Mouse (Mus musculus): ENCODE results near the gene Vcan. TPM values are rescaled to one million over a fixed set of nuclear protein-coding genes. Genes with fewer than 3 reads are reported as not detected.

The Vcan gene
- polyA plus RNA-seq, 1 experiment from 2014 or later: 119 TPM

DNA sequence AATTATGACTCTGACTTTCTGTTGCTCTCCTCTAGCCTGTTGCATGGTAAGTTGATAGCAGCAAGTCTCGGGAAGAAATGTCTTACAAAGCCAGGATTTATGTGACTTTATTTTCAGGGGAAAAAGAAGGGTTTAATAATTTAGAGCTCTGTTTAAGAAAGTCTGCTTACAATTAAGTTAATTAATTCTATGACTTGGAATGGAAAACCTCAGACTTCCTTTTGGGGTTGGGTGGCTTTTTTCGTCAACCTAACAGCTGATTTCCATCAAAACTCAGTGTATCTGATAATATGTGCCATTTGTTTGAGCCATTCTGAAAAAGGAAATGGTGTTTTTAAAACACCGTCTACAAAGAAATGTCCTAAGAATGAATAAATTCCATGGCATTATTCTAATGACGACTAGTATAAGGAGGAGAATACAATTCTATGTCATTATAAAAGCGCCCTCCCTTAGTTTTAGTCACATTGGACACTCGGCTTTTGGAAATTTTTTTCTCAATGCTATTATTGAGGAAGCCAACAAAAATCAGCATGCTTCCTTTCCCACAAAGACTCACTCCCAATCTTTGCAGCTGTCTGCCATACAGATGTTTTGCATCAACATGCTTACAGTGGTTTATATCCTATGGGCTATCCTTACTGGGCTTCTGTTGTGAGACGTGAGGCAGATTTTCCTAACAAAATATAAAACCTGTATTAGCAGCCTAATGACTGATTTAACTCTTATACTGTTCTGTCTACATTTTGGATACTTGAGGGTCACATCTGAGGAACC lies 34.0 kb downstream of the Vcan start:
- Histone ChIP-seq H3K27ac (replicated peaks; ENCODE audit: low read depth, low read length) (no peak overlapping the region), H3K4me2 (ENCODE audit: low read depth, severe bottlenecking) (no peak overlapping the region), H3K36me3 (ENCODE audit: control insufficient read depth, insufficient read depth, low read length) (peaks cover 14% of the 10 kb centered on the region; the same call in 1 of the 2 replicates), H3K4me1 (ENCODE audit: control insufficient read depth, insufficient read depth, low read length) (no peaks in the 10 kb centered on the region), H3K9me3 (ENCODE audit: control insufficient read depth, low read length) (no peaks in the 10 kb centered on the region), H3K4me3 (ENCODE audit: low read depth, low read length) (no peak overlapping the region), H3K27me3 (ENCODE audit: control insufficient read depth, insufficient read depth, low read length) (no peaks in the 10 kb centered on the region), H3K9ac (ENCODE audit: low read length) (no peak overlapping the region)
- ATAC-seq (ENCODE audit: insufficient number of reproducible peaks, low FRiP score, low TSS enrichment, low read depth) (peak; percentile 68; the same call in 1 of the 2 replicates), DNase-seq (ENCODE audit: low spot score) (no peak)
- WGBS: 30% methylated on average over 7 of the region's 7 CpGs

- H3K36me3 ChIP-seq (ENCODE audit: control insufficient read depth, insufficient read depth, low read length): peaks cover 19% of the 10 kb centered on the region; the same call in 1 of the 2 replicates
- H3K27ac ChIP-seq (replicated peaks; ENCODE audit: low read depth, low read length): no peak overlapping the region
- 94% methylated on average over 4 of the region's 4 CpGs for WGBS
- no peak for DNase-seq (ENCODE audit: low spot score)
- no peak overlapping the region for H3K9ac ChIP-seq (ENCODE audit: low read length)
- no peaks in the 10 kb centered on the region for H3K9me3 ChIP-seq (ENCODE audit: control insufficient read depth, low read length)
- no peak for ATAC-seq (ENCODE audit: insufficient number of reproducible peaks, low FRiP score, low TSS enrichment, low read depth)
- H3K4me3 ChIP-seq (ENCODE audit: low read depth, low read length): no peak overlapping the region
- H3K4me2 ChIP-seq (ENCODE audit: low read depth, severe bottlenecking): no peak overlapping the region
- no peaks in the 10 kb centered on the region for H3K27me3 ChIP-seq (ENCODE audit: control insufficient read depth, insufficient read depth, low read length)
- H3K4me1 ChIP-seq (ENCODE audit: control insufficient read depth, insufficient read depth, low read length): no peaks in the 10 kb centered on the region
Measured at GRCm38 (mm10) chr13:89702395-89702794, 39.9 kb downstream of the Vcan start.

DNA sequence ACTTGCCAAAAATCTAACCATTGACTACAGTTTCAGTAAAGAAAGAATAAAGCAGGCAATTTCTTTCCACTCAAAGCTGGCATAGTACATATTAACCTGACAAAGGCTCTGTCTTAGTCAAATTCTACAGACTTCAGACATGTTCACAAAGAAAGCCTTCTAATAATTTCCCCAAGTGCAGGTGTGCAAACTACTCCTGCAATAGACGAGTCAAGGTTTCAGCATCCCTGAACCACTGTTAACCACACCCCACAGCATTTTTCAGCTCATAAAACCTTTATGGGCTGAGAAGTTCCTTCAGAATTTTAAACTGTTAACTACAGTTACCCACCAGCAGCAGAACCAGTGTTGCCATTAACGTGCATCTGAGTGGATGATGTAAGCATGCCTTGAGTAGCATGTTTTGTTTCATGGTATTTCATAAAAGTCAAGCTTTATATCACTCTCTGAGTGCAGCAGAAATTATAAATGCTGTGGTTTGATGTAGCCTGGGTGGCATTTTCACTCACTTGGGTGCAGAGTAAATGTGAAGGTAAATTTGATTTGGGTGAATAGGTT lies 42.2 kb downstream of the Vcan start:
- peaks cover 15% of the 10 kb centered on the region; the same call in 1 of the 2 replicates for H3K36me3 ChIP-seq (ENCODE audit: control insufficient read depth, insufficient read depth, low read length)
- H3K9ac ChIP-seq (ENCODE audit: low read length): no peak overlapping the region
- no peaks in the 10 kb centered on the region for H3K4me1 ChIP-seq (ENCODE audit: control insufficient read depth, insufficient read depth, low read length)
- H3K4me2 ChIP-seq (ENCODE audit: low read depth, severe bottlenecking): no peak overlapping the region
- no peaks in the 10 kb centered on the region for H3K9me3 ChIP-seq (ENCODE audit: control insufficient read depth, low read length)
- no peak for ATAC-seq (ENCODE audit: insufficient number of reproducible peaks, low FRiP score, low TSS enrichment, low read depth)
- WGBS: 36% methylated on average over 2 of the region's 2 CpGs
- DNase-seq (ENCODE audit: low spot score): no peak
- H3K27me3 ChIP-seq (ENCODE audit: control insufficient read depth, insufficient read depth, low read length): no peaks in the 10 kb centered on the region
- no peak overlapping the region for H3K4me3 ChIP-seq (ENCODE audit: low read depth, low read length)
- H3K27ac ChIP-seq (replicated peaks; ENCODE audit: low read depth, low read length): no peak overlapping the region

DNA sequence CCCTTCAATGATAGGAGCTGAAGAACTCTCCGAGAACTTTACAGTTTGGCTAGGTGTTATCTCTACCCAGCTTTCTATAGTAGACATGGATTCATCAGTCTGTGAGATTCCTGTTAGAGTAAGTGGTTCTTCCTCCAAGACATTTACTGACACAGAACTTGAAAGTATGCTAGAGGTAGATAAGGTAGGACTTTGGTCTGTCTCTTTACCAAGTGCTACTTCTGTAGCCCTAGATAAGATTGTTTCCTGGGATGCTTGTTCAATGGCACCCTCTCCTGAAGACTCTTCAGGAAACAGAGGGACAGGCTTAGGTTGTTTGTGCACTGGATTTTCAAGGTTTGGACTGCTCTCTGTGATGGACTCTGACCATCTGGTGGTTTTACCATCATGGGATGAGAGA lies 49.7 kb downstream of the Vcan start:
- Histone ChIP-seq H3K36me3 (ENCODE audit: control insufficient read depth, insufficient read depth, low read length) (peaks cover 17% of the 10 kb centered on the region), H3K4me1 (ENCODE audit: control insufficient read depth, insufficient read depth, low read length) (no peaks in the 10 kb centered on the region), H3K4me2 (ENCODE audit: low read depth, severe bottlenecking) (no peak overlapping the region), H3K9ac (ENCODE audit: low read length) (no peak overlapping the region), H3K4me3 (ENCODE audit: low read depth, low read length) (no peak overlapping the region), H3K9me3 (ENCODE audit: control insufficient read depth, low read length) (no peaks in the 10 kb centered on the region), H3K27me3 (ENCODE audit: control insufficient read depth, insufficient read depth, low read length) (no peaks in the 10 kb centered on the region), H3K27ac (replicated peaks; ENCODE audit: low read depth, low read length) (no peak overlapping the region)
- no peak for ATAC-seq (ENCODE audit: insufficient number of reproducible peaks, low FRiP score, low TSS enrichment, low read depth)
- no peak for DNase-seq (ENCODE audit: low spot score)
- 94% methylated on average over 1 of the region's 1 CpGs for WGBS

DNA sequence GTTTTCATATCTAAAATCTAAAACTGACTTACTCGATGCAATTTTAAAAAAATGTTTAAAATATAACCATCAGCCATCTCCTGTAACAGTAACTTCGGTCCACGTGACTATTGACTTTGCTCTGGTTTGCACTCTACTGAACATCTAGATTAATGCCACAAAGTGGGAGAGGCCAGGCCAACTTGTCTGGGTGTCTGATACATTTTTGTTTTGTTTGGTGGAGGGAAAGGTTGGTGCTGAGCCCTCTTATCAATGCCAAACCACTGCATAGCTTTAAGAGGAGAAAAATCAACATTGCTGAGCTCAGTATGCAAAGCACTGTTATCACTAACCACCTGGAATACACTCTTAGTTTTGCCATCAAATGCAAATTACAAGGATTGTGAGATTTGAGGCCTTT lies 58.8 kb downstream of the Vcan start:
- ATAC-seq (ENCODE audit: insufficient number of reproducible peaks, low FRiP score, low TSS enrichment, low read depth) (no peak), DNase-seq (ENCODE audit: low spot score) (no peak)
- Histone ChIP-seq H3K4me2 (ENCODE audit: low read depth, severe bottlenecking) (no peak overlapping the region), H3K9ac (ENCODE audit: low read length) (no peak overlapping the region), H3K27me3 (ENCODE audit: control insufficient read depth, insufficient read depth, low read length) (no peaks in the 10 kb centered on the region), H3K4me3 (ENCODE audit: low read depth, low read length) (no peak overlapping the region), H3K36me3 (ENCODE audit: control insufficient read depth, insufficient read depth, low read length) (peaks cover 5% of the 10 kb centered on the region; the same call in 1 of the 2 replicates), H3K4me1 (ENCODE audit: control insufficient read depth, insufficient read depth, low read length) (no peaks in the 10 kb centered on the region), H3K27ac (replicated peaks; ENCODE audit: low read depth, low read length) (no peak overlapping the region), H3K9me3 (ENCODE audit: control insufficient read depth, low read length) (no peaks in the 10 kb centered on the region)
- 94% methylated on average over 3 of the region's 3 CpGs for WGBS

DNA sequence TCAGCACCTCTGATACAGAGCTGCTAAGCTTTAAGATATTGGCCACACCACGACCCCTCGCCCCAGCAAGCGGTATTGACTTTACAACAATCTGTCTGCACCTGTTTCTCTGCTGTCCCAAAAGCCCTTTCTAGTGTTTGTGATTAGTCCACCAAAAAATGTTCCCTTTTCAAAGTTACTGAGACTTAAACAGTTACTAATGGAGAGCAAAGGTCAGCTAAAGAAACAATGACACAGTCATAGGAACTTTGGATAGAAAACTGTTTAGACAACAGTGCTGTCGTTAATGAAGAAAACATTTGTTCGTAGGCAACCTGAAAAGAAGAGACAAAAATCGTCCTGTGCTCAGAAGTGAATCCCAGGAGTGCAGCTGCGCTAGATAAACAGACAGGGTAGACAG lies 60.1 kb downstream of the Vcan start:
- no peak overlapping the region for H3K4me2 ChIP-seq (ENCODE audit: low read depth, severe bottlenecking)
- no peaks in the 10 kb centered on the region for H3K4me1 ChIP-seq (ENCODE audit: control insufficient read depth, insufficient read depth, low read length)
- WGBS: 83% methylated on average over 7 of the region's 7 CpGs
- H3K9me3 ChIP-seq (ENCODE audit: control insufficient read depth, low read length): no peaks in the 10 kb centered on the region
- no peak overlapping the region for H3K27ac ChIP-seq (replicated peaks; ENCODE audit: low read depth, low read length)
- ATAC-seq (ENCODE audit: insufficient number of reproducible peaks, low FRiP score, low TSS enrichment, low read depth): no peak
- H3K27me3 ChIP-seq (ENCODE audit: control insufficient read depth, insufficient read depth, low read length): no peaks in the 10 kb centered on the region
- no peak overlapping the region for H3K4me3 ChIP-seq (ENCODE audit: low read depth, low read length)
- no peak overlapping the region for H3K9ac ChIP-seq (ENCODE audit: low read length)
- peaks cover 5% of the 10 kb centered on the region; the same call in 1 of the 2 replicates for H3K36me3 ChIP-seq (ENCODE audit: control insufficient read depth, insufficient read depth, low read length)
- no peak for DNase-seq (ENCODE audit: low spot score)

DNA sequence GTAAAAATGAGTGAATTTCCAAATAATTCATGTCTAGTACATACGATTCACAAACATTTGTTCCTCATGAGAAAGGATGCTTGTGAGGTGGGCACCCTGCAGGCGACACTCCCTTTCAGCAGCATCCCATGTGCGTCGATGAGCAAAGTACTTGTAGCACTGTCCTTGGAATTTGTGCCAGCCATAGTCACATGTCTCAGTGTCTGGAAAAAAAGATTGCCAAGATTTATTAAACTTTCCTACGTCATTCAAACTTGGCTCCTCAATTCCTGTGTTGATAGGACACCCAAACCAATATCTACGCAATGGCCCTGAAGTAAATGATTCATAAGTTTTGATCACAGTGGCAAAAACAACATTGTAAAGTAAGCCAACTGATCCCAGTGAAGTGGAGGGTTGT lies 62.6 kb downstream of the Vcan start:
- H3K9ac ChIP-seq (ENCODE audit: low read length): no peak overlapping the region
- H3K4me3 ChIP-seq (ENCODE audit: low read depth, low read length): no peak overlapping the region
- H3K9me3 ChIP-seq (ENCODE audit: control insufficient read depth, low read length): no peaks in the 10 kb centered on the region
- H3K4me1 ChIP-seq (ENCODE audit: control insufficient read depth, insufficient read depth, low read length): no peaks in the 10 kb centered on the region
- no peak for DNase-seq (ENCODE audit: low spot score)
- H3K27ac ChIP-seq (replicated peaks; ENCODE audit: low read depth, low read length): no peak overlapping the region
- H3K4me2 ChIP-seq (ENCODE audit: low read depth, severe bottlenecking): no peak overlapping the region
- WGBS: 95% methylated on average over 6 of the region's 6 CpGs
- no peak for ATAC-seq (ENCODE audit: insufficient number of reproducible peaks, low FRiP score, low TSS enrichment, low read depth)
- peaks cover 5% of the 10 kb centered on the region; the same call in 1 of the 2 replicates for H3K36me3 ChIP-seq (ENCODE audit: control insufficient read depth, insufficient read depth, low read length)
- H3K27me3 ChIP-seq (ENCODE audit: control insufficient read depth, insufficient read depth, low read length): no peaks in the 10 kb centered on the region

GRCm38 (mm10) chr13:89670505-89670904 lies 71.8 kb downstream of the Vcan start:
- Histone ChIP-seq H3K27me3 (ENCODE audit: control insufficient read depth, insufficient read depth, low read length) (no peaks in the 10 kb centered on the region), H3K36me3 (ENCODE audit: control insufficient read depth, insufficient read depth, low read length) (peaks cover 4% of the 10 kb centered on the region; the same call in 1 of the 2 replicates)
- no peak for ATAC-seq (ENCODE audit: insufficient number of reproducible peaks, low FRiP score, low TSS enrichment, low read depth)

More at GRCm38 (mm10) chr13:89670505-89670904, 71.8 kb downstream of the Vcan start:
- no peak overlapping the region for H3K4me2 ChIP-seq (ENCODE audit: low read depth, severe bottlenecking)
- no peak for DNase-seq (ENCODE audit: low spot score)
- no peaks in the 10 kb centered on the region for H3K4me1 ChIP-seq (ENCODE audit: control insufficient read depth, insufficient read depth, low read length)
- 79% methylated on average over 3 of the region's 3 CpGs for WGBS
- no peak overlapping the region for H3K27ac ChIP-seq (replicated peaks; ENCODE audit: low read depth, low read length)
- no peak overlapping the region for H3K9ac ChIP-seq (ENCODE audit: low read length)
- no peak overlapping the region for H3K4me3 ChIP-seq (ENCODE audit: low read depth, low read length)
- no peaks in the 10 kb centered on the region for H3K9me3 ChIP-seq (ENCODE audit: control insufficient read depth, low read length)

All from limb, embryonic 11.5 days (tissue).